Comparison of ENCODE assay signal across 8 mouse cellular contexts in the genomic region with DNA sequence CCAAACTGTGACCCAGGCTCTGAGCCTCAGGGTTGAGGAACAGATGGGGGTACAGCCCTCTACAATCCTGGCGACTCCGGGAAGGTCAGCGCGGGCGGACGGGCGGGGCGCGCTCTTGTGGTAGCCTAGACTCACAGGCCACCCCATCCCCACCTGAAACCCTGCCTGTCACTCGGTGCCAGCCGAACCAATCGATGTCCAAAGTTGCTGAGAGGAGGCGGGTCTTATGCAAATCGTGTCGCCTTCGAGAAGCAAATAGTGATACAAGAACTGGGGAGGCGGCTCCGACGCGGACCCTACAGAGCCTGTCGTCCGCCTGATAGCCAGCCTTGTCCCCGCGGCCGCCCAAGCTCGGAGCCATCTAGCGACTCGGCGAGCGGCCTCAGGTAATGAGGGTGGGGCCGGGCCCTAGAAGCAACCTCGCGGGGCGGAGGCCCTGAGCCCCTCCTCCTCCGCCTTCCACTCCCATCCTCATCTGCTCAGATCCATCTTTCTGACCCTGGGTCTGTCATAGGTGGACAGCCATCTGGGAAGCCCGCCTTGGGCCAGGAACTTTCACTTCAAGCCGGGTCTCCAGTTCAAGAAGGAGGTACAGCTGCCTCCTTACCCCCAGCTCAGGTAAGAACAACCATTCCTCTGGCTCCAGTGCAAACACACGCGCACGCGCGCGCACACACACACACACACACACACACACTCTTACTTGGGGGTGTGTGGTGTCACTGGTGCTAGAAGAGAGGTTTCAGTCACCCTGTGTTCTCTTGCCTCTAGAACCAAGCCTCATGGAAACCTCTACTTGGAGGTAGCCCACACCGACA. TPM values are rescaled to one million over a fixed set of nuclear protein-coding genes. Genes with fewer than 3 reads are reported as not detected.
DNase-seq lines count a peak whose midpoint lies in the region; ATAC-seq lines count a peak whose summit lies in the region.

No protein-coding gene starts in this region.

- H3K9me3 ChIP-seq in intestine, embryonic 14.5 days (ENCODE audit: control insufficient read depth, low read length), result no peaks in the 10 kb centered on the region

- peak overlapping the region; percentile 39 for H3K9ac ChIP-seq in intestine, embryonic 14.5 days (ENCODE audit: low read length)

- peak; percentile 91 to 96 for DNase-seq in adrenal gland, adult (ENCODE audit: inconsistent age in 2 of 2, low spot score in 1 of 2)
- DNase-seq in embryo, embryonic 10.5 days (ENCODE audit: low spot score), result peak; percentile 93
- peak; percentile 42 to 47 for DNase-seq in gastrocnemius, postnatal 36 days
- DNase-seq in intestine, embryonic 14.5 days (ENCODE audit: low spot score), result peak; percentile 91
- DNase-seq in left cerebral cortex, adult 9 months (ENCODE audit: low spot score in 2 of 2), result peak; percentile 89 to 95
- peak; percentile 69 for DNase-seq in retina, postnatal 7 days (ENCODE audit: low read depth, low spot score)
- peak; percentile 59 for DNase-seq in thymus, postnatal 4 days

- peak overlapping the region; percentile 83 for H3K4me2 ChIP-seq in intestine, embryonic 14.5 days (ENCODE audit: low read length)

- peak overlapping the region; percentile 71; the same call in 1 of the 2 replicates for H3K27ac ChIP-seq in intestine, embryonic 14.5 days (ENCODE audit: low read depth)

- H3K27me3 ChIP-seq in intestine, embryonic 14.5 days (replicated peaks; ENCODE audit: control insufficient read depth, insufficient read depth, low read length), result peaks cover 36% of the 10 kb centered on the region

- H3K4me3 ChIP-seq in intestine, embryonic 14.5 days (ENCODE audit: low read depth, low read length), result peak overlapping the region; percentile 42

- no peaks in the 10 kb centered on the region for H3K36me3 ChIP-seq in intestine, embryonic 14.5 days (ENCODE audit: control insufficient read depth, insufficient read depth, low read length)

- intact Hi-C loops in gastrocnemius, postnatal 36 days (cut with DNase I), result no loop called here

- peak; percentile 88 for ATAC-seq in intestine, embryonic 14.5 days (replicated peaks; ENCODE audit: low FRiP score, low TSS enrichment, low read depth)
- ATAC-seq in megakaryocyte, adult 5-6 weeks (ENCODE audit: poor library complexity, severe bottlenecking), result peak; percentile 56

- 10% methylated on average over 44 of the region's 44 CpGs for WGBS in intestine, embryonic 14.5 days

- H3K4me1 ChIP-seq in intestine, embryonic 14.5 days (replicated peaks; ENCODE audit: control insufficient read depth, insufficient read depth, low read length), result peaks cover 6% of the 10 kb centered on the region; the same call in 1 of the 2 replicates

RNA-seq across cellular contexts. Expression of gene Hpcal4, which starts 0.4 kb away (rescaled TPM):
- not detected for total RNA-seq in gastrocnemius, postnatal 36 days (2021)
- polyA plus RNA-seq in intestine, embryonic 14.5 days (2014; fragmentation: Nextera tagmentation; extraction: Ambion mirVana), result 7.5 and 7.8 TPM in 2 replicates
- total RNA-seq in megakaryocyte, adult 5-6 weeks (2015), result not detected in 2 replicates
- not detected in 2 replicates for total RNA-seq in megakaryocyte, adult 5-6 weeks (2017)

RNA-seq across cellular contexts. Expression of gene Nt5c1a, which starts 17.9 kb away (rescaled TPM):
- total RNA-seq in gastrocnemius, postnatal 36 days (2021), result 10 to 100 TPM; 33.4 to 44.6 TPM
- polyA plus RNA-seq in intestine, embryonic 14.5 days (2014; fragmentation: Nextera tagmentation; extraction: Ambion mirVana), result not detected in 2 replicates
- not detected in 2 replicates for total RNA-seq in megakaryocyte, adult 5-6 weeks (2015)
- total RNA-seq in megakaryocyte, adult 5-6 weeks (2017), result not detected in 2 replicates

RNA-seq across cellular contexts. Expression of gene Ppie, which starts 43.7 kb away (rescaled TPM):
- 10 to 100 TPM; 17.5 to 19.2 TPM for total RNA-seq in gastrocnemius, postnatal 36 days (2021)
- 111 and 112 TPM in 2 replicates for polyA plus RNA-seq in intestine, embryonic 14.5 days (2014; fragmentation: Nextera tagmentation; extraction: Ambion mirVana)
- total RNA-seq in megakaryocyte, adult 5-6 weeks (2015), result 20.0 and 21.0 TPM in 2 replicates
- 27.3 and 29.8 TPM in 2 replicates for total RNA-seq in megakaryocyte, adult 5-6 weeks (2017)

RNA-seq across cellular contexts. Expression of gene Heyl, which starts 49.9 kb away (rescaled TPM):
- 1 to 10 TPM; 5.7 to 8.4 TPM for total RNA-seq in gastrocnemius, postnatal 36 days (2021)
- polyA plus RNA-seq in intestine, embryonic 14.5 days (2014; fragmentation: Nextera tagmentation; extraction: Ambion mirVana), result 16.0 and 16.8 TPM in 2 replicates
- total RNA-seq in megakaryocyte, adult 5-6 weeks (2015), result not detected in 2 replicates
- total RNA-seq in megakaryocyte, adult 5-6 weeks (2017), result not detected in 2 replicates

Comparison
In these comparisons a context has a peak if more than half of its experiments do, and no peak if none do; other contexts are left out.
1. Peak in every context shown above with its lines: DNase-seq, ATAC-seq, H3K4me3 ChIP-seq and H3K27ac ChIP-seq.
2. RNA of gene Nt5c1a, which starts 17.9 kb away (total RNA-seq): 33.4 to 44.6 TPM in gastrocnemius, postnatal 36 days; not detected in megakaryocyte, adult 5-6 weeks; every median in the first group is over 10 times any median in the second.